ENCODE assay signal across 7 mouse cellular contexts in the genomic region with DNA sequence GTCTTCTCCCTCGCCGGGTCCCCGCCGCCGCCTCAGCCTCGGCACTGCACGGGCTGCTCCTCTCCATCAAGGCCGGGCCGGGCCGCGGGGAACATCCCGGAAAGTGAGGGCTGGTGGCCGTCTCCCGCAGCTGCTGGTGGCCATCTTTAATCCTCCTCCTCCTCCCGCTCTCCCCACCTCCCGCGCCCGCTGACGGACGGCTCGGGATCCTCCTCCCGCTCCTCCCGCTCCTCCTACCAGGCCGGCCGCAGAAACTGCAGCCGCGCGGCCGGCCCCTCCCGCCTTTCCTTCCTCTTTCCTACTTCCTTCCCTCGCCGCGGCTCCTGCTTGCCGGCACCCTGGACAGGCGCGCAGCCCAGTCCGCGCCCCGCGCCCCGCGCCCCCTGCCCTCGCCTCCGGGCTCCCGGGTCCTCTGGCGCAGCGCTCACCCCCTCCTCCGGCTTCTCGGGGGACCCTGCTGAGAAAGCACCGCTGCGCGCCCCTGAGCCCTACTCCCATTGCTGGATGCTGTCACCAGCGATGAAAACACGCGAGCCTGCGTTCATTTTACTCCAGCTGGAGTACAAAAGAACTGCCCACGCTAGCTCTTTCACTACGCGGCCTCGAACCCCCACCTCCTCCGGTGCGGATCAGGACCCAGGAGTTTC. TPM values are rescaled to one million over a fixed set of nuclear protein-coding genes. Genes with fewer than 3 reads are reported as not detected.
DNase-seq lines count a peak whose midpoint lies in the region; ATAC-seq and TF ChIP-seq lines count a peak whose summit lies in the region.

TSS of gene Wdfy3 (minus strand) at position 155 of the 647 bp plus-strand sequence.

- H3K4me3 ChIP-seq in embryonic fibroblast, embryonic 13.5 days (ENCODE audit: insufficient read depth, low read length) = peak within 1 kb of the TSS; percentile 59
- peak within 1 kb of the TSS; percentile 92 for H3K4me3 ChIP-seq in kidney, embryonic 15.5 days (replicated peaks)
- peak within 1 kb of the TSS; percentile 91 for H3K4me3 ChIP-seq in limb, embryonic 14.5 days (replicated peaks; ENCODE audit: low read length)
- H3K4me3 ChIP-seq in midbrain, embryonic 15.5 days = peak within 1 kb of the TSS; percentile 84
- H3K4me3 ChIP-seq in spleen, adult 2 months (ENCODE audit: extremely low read depth, insufficient read depth, insufficient read length) = peak within 1 kb of the TSS; percentile 61

- no peak for TF ChIP-seq CTCF in brain, embryonic 14.5 days (IDR thresholded peaks at IDR 0.05; ENCODE audit: borderline replicate concordance, extremely low read depth, insufficient read depth, insufficient read length)
- TF ChIP-seq CTCF in embryonic fibroblast, embryonic 13.5 days (IDR thresholded peaks at IDR 0.05; ENCODE audit: borderline replicate concordance, insufficient read depth, low read length) = no peak
- no peak for TF ChIP-seq CTCF in spleen, adult 2 months (IDR thresholded peaks at IDR 0.05; ENCODE audit: extremely low read depth, insufficient read depth, insufficient read length, insufficient replicate concordance)

- H3K27me3 ChIP-seq in kidney, embryonic 15.5 days = no peaks in the 10 kb centered on the region
- H3K27me3 ChIP-seq in limb, embryonic 14.5 days (ENCODE audit: control insufficient read depth, insufficient read depth, low read length) = no peaks in the 10 kb centered on the region
- no peaks in the 10 kb centered on the region for H3K27me3 ChIP-seq in midbrain, embryonic 15.5 days (replicated peaks)
- H3K27me3 ChIP-seq in spleen, adult 2 months (ENCODE audit: control insufficient read depth, insufficient read depth, low read length) = peaks cover 13% of the 10 kb centered on the region

- no peaks in the 10 kb centered on the region for H3K4me1 ChIP-seq in embryonic fibroblast, embryonic 13.5 days (ENCODE audit: control insufficient read depth, insufficient read depth, low read length)
- peaks cover 38% of the 10 kb centered on the region for H3K4me1 ChIP-seq in kidney, embryonic 15.5 days
- peaks cover 21% of the 10 kb centered on the region for H3K4me1 ChIP-seq in limb, embryonic 14.5 days (ENCODE audit: control insufficient read depth, insufficient read depth, low read length)
- peaks cover 50% of the 10 kb centered on the region for H3K4me1 ChIP-seq in midbrain, embryonic 15.5 days
- peaks cover 2% of the 10 kb centered on the region; the same call in 1 of the 2 replicates for H3K4me1 ChIP-seq in spleen, adult 2 months (ENCODE audit: control insufficient read depth, insufficient read depth, insufficient read length)

- peak; percentile 95 for ATAC-seq in kidney, embryonic 15.5 days (replicated peaks; ENCODE audit: low FRiP score)
- ATAC-seq in limb, embryonic 14.5 days (ENCODE audit: low FRiP score, low read depth) = peak; percentile 93
- peak; percentile 93 for ATAC-seq in midbrain, embryonic 15.5 days (replicated peaks)

- WGBS in kidney, embryonic 15.5 days = under 1% methylated on average over 57 of the region's 62 CpGs
- under 1% methylated on average over 38 of the region's 62 CpGs for WGBS in limb, embryonic 14.5 days
- WGBS in midbrain, embryonic 15.5 days = under 1% methylated on average over 58 of the region's 62 CpGs
- WGBS in spleen, adult 2 months = 2% methylated on average over 52 of the region's 62 CpGs

- H3K4me2 ChIP-seq in kidney, embryonic 15.5 days = peak within 1 kb of the TSS; percentile 87
- H3K4me2 ChIP-seq in limb, embryonic 14.5 days (replicated peaks; ENCODE audit: low read depth, low read length, severe bottlenecking) = peak within 1 kb of the TSS; percentile 81
- peak within 1 kb of the TSS; percentile 67 for H3K4me2 ChIP-seq in midbrain, embryonic 15.5 days

- peak within 1 kb of the TSS; percentile 81 for H3K27ac ChIP-seq in embryonic fibroblast, embryonic 13.5 days (ENCODE audit: insufficient read depth, low read length)
- H3K27ac ChIP-seq in kidney, embryonic 15.5 days = peak within 1 kb of the TSS; percentile 95
- H3K27ac ChIP-seq in limb, embryonic 14.5 days (replicated peaks; ENCODE audit: low read depth, low read length) = peak within 1 kb of the TSS; percentile 94
- H3K27ac ChIP-seq in midbrain, embryonic 15.5 days = peak within 1 kb of the TSS; percentile 97
- peak within 1 kb of the TSS; percentile 70 for H3K27ac ChIP-seq in spleen, adult 2 months (ENCODE audit: insufficient read depth, low read length)

- H3K36me3 ChIP-seq in kidney, embryonic 15.5 days = peaks cover 10% of the 10 kb centered on the region
- no peaks in the 10 kb centered on the region for H3K36me3 ChIP-seq in limb, embryonic 14.5 days (ENCODE audit: control insufficient read depth, insufficient read depth, low read length)
- H3K36me3 ChIP-seq in midbrain, embryonic 15.5 days (replicated peaks) = no peaks in the 10 kb centered on the region
- H3K36me3 ChIP-seq in spleen, adult 2 months (ENCODE audit: control insufficient read depth, insufficient read depth, low read length) = no peaks in the 10 kb centered on the region

- peak within 1 kb of the TSS; percentile 97 for H3K9ac ChIP-seq in kidney, embryonic 15.5 days
- peak within 1 kb of the TSS; percentile 98 for H3K9ac ChIP-seq in limb, embryonic 14.5 days (ENCODE audit: low read depth, low read length, severe bottlenecking)
- H3K9ac ChIP-seq in midbrain, embryonic 15.5 days = peak within 1 kb of the TSS; percentile 96

- peak; percentile 85; the same call in 1 of the 2 replicates for TF ChIP-seq POLR2A in brain, embryonic 14.5 days (IDR thresholded peaks at IDR 0.05; ENCODE audit: borderline replicate concordance, extremely low read depth, insufficient read depth, insufficient read length, poor library complexity, severe bottlenecking)
- peak; percentile 92 for TF ChIP-seq POLR2A in embryonic fibroblast, embryonic 13.5 days (IDR thresholded peaks at IDR 0.05; ENCODE audit: low read depth, low read length)
- TF ChIP-seq POLR2A in limb, embryonic 14.5 days (IDR thresholded peaks at IDR 0.05; ENCODE audit: borderline replicate concordance, extremely low read depth, insufficient read depth, insufficient read length) = 0 out of 2 replicates have a peak, but pooled peaks have one; percentile 49
- TF ChIP-seq POLR2A in spleen, adult 2 months (IDR thresholded peaks at IDR 0.05; ENCODE audit: low read depth, low read length) = no peak

- no peaks in the 10 kb centered on the region for H3K9me3 ChIP-seq in kidney, embryonic 15.5 days (replicated peaks)
- no peaks in the 10 kb centered on the region for H3K9me3 ChIP-seq in limb, embryonic 14.5 days (ENCODE audit: control insufficient read depth, low read length)
- no peaks in the 10 kb centered on the region for H3K9me3 ChIP-seq in midbrain, embryonic 15.5 days

- peak; percentile 96 for DNase-seq in brain, embryonic 14.5 days (ENCODE audit: low read depth)
- DNase-seq in heart, adult 9 months (ENCODE audit: low spot score in 2 of 2) = peak; percentile 89 to 92
- peak; percentile 90 for DNase-seq in limb, embryonic 14.5 days (ENCODE audit: low spot score)
- DNase-seq in spleen, adult 2 months (ENCODE audit: low read depth in 1 of 2, low spot score in 2 of 2) = peak in 1 of 2 experiments; percentile 20

RNA-seq across cellular contexts. Expression of gene Wdfy3, which starts in this region (rescaled TPM):
- 50.8 and 68.1 TPM in 2 replicates for polyA plus RNA-seq in brain, embryonic 14.5 days (2012; rRNA removed)
- polyA plus RNA-seq in embryonic fibroblast, embryonic 13.5 days (2011; ENCODE audit: insufficient read length, low read depth, missing spikeins) = 38.5 and 39.2 TPM in 2 replicates
- polyA plus RNA-seq in kidney, embryonic 15.5 days (2015; fragmentation: Nextera tagmentation; extraction: Ambion mirVana) = 19.7 and 20.8 TPM in 2 replicates
- polyA plus RNA-seq in limb, embryonic 14.5 days (2012; rRNA removed) = 30.9 and 36.5 TPM in 2 replicates
- 21.1 and 24.6 TPM in 2 replicates for polyA plus RNA-seq in limb, embryonic 14.5 days (2014; fragmentation: Nextera tagmentation; extraction: Ambion mirVana)
- polyA plus RNA-seq in midbrain, embryonic 15.5 days (2015; fragmentation: Nextera tagmentation; extraction: Ambion mirVana) = 32.0 and 33.5 TPM in 2 replicates
- 12.0 TPM in 2 replicates for polyA plus RNA-seq in spleen, adult 2 months (2012; rRNA removed)
